Mouse (Mus musculus) 3T3-L1 (cell line): Measurements from ENCODE around the gene Nemp1.
A peak's percentile ranks its signal among the peaks of the same experiment; 100 is the strongest.

Experiments used
- DNase-seq: peaks from one replicate; pipeline ENCODE4 v3.0.0-alpha.2; 2015; ENCODE audit warnings: low read depth, low spot score

Nemp1 gene

DNA sequence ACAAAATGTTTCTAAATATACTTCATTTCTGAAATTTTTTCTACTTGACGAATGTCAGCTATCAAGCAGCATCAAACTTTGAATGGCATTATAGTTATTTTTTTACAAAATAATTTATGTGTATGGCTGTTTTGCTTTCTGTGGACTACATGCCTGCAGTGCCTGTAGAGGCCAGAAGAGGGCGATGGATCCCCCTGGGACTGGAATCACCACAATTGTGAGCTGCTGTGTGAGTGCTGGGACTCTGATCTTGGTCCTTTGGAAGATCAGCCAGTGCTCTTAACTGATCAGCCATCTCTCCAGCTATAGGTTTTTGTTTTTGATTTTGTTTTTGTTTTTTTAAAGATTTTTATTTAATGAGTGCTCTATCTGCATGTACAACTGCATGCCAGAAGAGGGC, 4.6 kb downstream of the Nemp1 start:
- DNase-seq: peak; percentile 42

DNA sequence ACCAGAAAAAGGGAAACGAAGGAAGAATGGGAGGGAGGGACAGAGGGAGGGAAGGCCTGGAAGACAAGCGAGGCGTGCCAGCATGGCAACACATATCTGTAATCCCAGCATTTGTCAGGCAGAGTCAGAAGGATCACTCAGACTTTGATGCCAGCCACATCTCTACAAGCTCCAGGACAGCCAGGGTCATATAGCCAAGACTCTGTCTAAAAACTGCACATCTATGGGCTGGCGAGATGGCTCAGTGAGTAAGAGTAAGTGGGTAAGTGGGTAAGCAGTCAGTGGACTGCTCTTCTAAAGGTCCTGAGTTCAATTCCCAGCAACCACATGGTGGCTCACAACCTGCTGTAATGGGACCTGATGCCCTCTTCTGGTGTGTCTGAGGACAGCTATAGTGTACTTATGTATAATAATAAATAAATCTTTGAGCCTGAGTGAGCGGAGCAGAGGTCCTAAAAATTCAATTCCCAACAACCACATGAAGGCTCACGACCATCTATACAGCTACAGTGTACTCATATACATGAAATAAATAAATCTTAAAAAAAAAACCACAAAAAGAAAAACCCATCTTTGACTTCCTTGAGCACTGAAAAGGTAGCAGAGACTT, 7.5 kb downstream of the Nemp1 start:
- DNase-seq: no peak

DNA sequence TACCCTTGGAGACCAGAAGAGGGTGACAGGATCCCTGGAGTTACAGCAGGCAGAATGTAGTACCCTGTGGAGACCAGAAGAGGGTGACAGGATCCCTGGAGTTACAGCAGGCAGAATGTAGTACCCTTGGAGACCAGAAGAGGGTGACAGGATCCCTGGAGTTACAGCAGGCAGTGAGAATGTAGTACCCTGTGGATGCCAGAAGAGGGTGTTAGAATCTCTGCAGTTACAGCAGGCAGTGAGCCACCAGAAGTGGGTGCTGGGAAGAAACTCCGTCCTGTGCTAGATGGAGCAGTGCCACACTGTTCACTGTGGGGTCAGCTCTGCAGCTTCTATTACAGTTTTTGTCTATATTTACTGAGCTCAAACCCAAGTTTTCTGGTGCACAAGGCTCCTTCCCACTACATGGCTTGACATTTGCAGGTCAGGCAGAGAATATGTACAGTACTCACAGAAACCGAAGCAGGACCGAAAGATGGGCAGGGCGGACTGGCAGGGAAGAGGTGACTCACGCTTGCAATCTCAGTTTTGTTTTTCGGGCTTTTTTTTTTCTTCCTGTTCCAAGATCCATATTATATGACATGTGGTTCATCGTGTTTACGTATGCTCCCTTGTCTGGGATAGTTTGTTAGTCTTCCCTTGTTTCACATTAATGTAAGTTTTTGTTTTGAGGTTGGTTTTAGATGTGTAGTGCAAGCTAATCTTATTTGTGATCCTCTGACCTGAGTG, 8.3 kb downstream of the Nemp1 start:
- peak; percentile 96 for DNase-seq

DNA sequence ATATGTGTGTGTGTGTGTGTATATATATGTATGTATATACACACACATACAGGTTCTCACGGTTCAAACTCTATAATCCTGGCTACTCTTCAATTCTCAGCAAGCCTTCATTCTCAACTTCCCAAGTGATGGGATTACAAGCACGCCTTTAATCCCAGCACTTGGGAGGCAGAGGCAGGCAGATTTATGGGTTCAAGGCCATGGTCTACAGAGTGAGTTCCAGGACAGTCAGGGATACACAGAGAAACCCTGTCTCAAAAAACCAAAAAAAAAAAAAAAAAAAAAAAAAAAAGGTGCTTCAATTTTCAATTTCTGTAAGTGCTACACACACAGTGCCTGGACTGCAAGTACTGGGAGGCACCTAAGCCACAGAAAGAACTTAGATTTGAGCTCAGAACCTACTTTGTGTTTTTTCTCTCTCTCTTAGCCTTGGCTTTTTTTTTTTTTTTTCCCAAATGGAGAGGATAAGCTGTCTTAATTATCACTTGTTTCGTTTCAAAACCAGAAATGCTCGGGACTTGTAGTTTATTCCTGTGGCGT, 9.2 kb downstream of the Nemp1 start:
- peak; percentile 22 for DNase-seq

DNA sequence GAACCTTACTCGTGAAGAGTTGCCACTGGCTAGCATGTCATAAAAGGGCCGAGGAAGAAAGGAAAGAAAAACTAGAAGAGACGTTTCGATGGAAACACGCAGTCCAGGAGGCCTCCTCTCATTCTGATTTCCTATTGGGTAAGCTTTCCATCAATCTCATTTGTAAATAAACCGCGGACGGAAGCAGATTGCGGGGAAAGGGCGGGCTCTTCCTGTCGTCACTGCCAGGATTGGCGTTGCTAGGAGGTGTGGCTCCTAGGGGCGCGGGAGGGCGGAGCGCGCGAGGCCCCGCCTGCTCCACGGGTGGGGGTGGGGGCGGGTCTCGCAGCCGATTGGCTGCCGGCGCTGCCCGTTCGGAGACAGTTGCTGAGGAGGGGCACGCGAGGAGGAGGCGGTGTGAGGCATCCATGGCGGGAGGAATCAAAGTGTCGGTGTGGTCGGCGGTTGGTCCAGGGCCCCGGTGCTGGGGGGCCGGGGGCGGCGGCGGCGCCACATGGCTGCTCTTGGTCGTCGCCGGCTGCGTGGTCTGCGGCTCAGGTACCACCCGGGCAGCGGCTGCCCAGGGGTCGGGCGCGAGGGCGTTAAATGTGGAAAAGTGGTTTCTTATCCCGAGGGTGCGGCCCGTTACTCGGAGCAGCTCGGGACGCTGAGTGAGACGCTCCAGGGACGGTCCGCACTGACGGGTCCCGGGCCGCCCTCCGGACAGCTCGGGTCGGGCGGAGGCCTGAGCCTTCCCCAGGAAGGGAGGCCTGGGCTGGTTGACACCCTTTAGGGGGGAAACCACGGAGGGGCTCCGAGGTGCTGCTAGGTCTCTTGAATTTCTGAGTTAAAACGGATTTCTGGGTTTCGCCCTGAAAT, 10.2 kb downstream of the Nemp1 start:
- DNase-seq: peak; percentile 98

DNA sequence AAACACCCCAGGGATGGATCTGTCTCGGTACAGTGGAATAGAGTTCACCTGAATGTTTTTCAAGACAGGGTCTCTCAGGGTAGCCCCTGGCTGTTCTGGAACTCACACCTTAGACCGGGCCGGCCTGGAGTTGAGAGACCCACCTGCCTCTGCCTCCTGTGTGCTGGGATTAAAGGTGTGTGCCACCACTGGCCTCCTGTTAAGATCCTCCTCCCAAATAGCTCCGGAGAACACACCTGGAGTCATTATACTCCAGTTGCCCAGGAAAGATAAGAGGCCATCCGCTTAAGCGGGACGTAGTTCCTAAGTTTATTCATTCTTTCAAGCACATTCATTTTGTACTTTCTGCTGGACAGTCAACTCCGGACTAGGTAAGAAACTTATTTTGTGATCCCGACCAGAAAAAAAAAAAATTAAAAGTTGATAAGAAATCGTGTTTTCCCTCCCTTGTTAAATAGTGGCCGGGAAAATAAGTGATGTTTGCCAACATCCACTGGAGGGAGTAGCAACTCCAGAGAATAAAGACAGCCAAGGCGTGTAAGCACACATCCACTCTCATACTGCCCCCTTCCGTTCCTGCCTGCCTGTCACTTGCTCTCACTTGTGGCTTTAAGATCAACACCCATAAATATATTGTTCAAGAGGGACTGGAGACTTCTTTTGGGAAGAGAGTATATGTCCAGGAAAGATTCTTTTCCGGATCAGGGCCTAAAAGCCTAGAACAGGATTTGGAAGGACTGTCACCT, 11.1 kb downstream of the Nemp1 start:
- DNase-seq: peak; percentile 95

DNA sequence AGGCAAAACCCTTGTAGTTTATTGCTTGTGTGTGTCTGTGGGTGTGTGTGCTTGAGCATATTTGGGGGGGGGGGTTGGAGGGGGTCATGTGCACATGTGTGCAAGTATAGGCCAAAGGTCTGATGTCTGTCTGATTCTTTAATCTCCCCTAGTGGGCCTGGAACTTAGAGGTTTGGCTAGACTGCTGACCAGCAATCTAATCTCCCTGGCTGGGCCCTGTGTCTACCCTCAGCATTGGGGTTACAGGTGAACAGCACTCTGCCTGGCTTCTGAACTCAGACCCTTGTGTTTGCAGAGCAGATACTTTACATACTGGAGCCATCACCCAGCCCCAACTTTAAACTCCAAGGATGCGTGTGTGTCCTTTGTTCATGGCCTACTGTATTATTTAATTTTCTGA, 12.5 kb downstream of the Nemp1 start:
- no peak for DNase-seq

DNA sequence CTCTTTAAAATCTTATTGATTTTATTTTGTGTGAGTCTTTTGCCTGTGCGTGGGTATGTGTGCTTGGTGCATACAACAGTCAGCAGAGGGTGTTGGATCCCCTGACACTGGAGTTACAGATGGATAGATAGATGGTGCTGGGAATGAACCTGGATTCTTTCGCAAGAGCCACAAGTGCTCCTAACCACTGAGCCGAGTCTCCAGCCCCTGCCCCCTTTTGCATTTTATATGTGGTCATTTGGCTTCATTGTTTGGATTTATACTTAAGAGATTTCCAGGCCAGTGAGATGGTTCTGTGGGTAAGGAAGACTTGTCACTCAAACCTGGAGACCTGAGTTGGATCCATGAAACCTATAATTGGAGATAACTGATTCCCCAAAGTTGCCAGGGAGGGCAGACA, 13.2 kb downstream of the Nemp1 start:
- DNase-seq: no peak

DNA sequence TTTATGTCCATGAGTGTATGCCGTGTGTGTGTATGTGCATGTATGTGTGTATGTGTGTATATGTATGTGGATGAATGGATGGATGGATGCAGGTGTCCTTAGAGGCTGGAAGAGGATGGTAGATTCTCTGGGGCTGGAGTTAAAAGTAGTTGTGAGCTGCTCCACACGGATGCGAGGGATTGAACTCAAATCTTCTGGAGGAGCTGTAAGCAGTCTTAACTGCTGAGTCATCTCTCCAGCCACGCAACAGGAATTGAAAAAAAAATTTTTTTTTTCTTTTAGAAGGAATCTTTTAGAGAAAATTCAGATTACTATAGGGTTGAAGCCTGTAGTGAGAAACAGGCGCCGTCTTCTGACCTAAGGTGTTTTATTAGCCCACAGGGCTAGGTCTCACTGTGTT, 16.2 kb downstream of the Nemp1 start:
- DNase-seq: peak; percentile 60

DNA sequence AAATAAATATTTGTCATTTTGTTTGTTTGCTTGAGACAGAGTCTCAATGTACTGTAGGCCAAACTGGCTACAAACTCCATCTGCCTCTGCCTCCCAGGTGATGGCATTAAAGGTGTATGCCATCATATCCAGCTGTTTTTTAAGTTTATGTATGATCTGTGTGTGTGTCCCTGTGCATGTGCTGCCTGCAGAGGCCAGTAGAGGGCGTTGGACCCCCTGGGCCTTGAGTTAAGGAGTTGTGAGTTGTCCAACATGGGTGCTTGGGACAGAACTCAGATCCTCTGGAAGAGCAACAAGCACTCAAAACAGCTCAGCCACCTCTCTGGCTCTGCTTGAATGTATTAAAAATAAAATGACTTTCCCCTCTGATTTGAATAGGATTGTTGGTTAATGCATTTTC, 24.4 kb downstream of the Nemp1 start:
- no peak for DNase-seq

DNA sequence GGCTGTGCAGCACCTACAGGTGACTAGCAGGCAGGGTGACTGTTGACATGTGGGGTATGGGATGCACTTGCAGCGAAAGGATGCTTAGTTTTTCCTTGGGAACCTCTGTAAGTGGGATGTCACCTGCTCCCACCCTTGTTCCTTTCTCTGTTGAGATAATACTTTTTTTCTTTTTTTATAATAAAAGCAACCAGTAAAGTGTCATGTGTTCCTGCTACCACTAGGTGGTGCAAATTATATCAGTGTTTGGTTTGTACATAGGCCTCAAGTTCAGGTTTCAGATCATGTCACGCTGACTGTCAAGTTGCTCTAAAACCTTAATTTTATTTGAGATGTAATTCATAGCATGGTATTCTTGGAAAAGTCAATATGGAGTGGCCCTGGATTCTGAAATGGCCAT, 27.9 kb downstream of the Nemp1 start:
- DNase-seq: peak; percentile 55

DNA sequence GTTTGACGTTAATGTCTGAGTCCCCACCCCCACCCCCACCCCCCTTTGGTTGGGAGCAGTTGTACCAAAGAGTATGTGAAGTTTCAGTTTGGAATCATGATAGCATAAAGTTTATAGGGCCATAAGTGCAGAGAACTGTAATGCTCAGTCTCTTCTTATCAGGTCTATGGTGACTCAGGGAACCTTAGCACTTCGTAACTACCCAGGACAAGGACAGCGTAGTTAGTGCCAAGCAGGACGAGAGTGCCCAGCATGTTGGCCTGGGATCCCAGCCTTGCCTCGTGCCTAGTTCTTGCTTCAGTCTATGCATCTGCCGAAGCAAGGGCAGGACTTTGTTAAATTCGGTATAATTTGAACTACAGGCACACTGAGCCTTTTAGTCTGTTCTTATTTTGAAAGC, 29.1 kb downstream of the Nemp1 start:
- DNase-seq: no peak

DNA sequence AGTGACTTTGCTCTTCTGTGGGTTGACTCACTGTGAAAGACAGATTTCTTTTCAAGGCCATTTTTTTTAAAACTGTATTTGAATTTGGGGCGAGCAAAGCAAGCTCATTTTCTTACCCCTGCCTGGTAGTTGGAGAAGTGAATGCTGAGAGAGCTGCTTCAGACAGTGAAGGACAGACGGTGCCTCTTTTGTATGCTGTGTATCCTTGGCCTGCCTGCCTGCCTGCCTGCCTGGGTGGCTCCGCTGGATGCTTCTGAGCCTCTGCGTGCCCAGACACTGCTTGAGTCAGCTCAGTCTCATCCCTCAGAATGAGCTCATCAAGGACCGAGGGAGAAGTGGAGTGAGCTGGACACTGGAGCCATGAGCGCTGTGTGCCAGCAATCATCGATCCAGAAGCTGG, 32.3 kb downstream of the Nemp1 start:
- no peak for DNase-seq

DNA sequence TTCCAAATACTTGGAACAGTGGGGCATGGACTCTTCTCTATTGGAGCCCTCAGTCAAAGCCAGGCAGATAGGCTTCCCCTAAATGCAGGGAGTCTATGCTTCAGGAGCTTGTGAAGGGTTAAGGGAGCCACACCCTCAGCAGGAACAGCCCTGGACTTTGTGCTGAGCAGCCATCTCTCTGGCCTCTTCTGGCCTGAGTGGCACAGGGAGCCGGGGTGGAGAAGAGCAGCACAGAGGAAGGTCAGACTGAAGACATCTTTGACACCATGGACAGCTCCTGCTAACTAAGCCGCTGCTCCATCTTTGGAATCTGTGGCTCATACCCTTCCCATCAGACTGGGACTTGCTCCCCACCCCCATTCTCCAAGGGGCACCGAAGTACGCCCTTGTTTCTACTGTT, 36.6 kb downstream of the Nemp1 start:
- DNase-seq: peak; percentile 29

DNA sequence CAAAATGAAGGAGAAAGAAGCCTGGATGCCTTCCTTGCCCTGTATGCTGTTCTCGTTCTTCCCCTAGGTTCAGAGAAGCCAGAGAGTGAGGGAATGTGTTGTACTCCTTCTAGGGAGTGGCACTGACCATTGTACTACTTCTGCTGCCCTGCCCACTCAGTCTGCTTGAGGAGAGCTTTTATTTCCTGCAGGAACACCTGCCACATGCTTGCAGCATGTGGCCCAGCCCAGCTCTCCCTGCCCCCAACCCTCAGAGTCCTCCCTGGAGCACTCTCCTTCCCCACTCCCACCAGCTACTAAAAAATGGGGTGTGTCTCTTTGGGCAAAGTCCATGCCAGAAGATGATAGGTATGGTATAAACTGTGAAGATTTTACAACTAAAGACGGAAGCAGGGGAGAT, 37.6 kb downstream of the Nemp1 start:
- DNase-seq: no peak

DNA sequence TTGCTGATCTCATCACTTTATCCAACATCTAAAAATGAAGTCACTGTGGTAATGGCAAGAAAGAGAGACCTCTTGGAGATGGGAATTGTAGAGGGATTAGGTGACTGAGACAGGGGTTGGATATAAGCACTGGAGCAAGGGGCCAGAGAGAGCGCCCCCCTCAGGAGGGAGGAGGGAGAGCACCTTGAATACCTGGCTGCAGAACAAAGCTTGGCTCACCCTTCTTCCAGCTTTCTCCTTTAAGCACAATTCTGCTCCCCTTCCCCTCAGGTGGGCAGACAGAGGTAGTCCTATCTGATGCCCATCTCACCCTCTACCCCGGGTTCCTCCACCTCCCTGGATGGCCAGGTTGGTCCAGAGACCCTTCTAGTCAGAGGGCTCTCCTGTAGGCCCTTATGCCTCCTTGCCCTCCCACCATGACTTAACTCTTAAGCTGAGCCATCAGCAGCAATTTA, 38.1 kb downstream of the Nemp1 start, which contains the start of gene Myo1a:
Gene Myo1a, plus strand, starts transcription at position 405 of the 455 bp plus-strand sequence.
- DNase-seq: no peak

DNA sequence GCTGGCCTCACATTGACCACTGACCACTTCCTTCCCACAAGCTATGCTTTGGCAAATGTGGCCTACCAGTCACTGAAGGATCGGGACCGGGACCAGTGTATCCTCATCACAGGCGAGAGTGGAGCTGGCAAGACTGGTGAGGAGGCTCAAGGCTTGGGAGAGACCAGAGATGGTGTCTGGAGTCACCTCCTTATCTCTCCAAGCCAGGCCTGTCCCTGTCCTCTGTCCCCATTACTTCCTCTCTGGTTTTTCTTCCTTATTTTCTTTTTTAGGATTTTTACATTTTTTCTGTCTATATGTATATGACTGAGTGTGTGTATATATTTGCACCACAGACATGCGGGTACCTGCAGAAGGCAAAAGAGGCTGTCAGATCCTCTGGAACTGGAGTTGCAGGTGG, 39.1 kb downstream of the Nemp1 start:
- no peak for DNase-seq

DNA sequence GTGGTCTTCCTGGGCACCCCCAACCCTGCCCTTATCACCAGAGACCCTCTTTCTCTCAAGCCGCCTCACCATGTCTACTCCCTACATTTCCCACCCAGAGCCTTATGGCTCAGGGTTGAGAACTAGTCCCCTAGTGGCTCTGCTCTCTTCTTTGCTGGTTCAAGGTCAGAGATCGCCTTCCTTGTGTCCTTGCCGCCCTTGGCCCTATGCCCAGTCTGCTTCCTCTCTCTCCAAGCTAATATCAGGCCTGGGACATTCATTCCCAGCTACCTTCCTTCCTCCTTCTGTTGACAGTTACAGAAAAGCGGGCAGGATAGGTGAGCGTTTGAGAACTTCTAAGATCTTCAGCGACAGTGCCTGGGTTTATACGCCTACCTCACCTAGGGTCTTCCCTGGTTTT, 41.0 kb downstream of the Nemp1 start:
- DNase-seq: no peak

DNA sequence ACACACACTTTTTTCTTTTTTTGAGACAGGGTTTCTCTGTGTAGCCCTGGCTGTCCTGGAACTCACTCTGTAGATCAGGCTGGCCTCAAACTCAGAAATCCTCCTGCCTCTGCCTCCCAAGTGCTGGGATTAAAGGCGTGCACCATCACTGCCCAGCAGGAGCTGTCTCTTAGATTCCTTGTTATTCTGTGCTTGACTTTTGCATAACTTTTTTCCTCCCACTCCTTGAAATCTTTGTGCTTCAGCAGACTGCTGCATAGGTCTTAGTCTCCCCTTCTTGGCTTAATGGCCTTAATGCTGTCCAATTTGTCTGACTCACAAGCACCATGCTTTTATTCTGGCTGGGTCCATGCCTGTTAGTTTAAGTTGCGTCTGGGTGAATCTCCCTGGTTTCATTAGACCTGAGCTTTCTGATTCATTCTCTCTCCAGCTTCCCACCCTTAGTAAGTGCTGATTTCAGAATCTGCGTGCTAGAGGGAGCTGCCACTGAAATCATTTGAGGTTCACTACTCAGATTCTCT, 42.2 kb downstream of the Nemp1 start:
- no peak for DNase-seq

DNA sequence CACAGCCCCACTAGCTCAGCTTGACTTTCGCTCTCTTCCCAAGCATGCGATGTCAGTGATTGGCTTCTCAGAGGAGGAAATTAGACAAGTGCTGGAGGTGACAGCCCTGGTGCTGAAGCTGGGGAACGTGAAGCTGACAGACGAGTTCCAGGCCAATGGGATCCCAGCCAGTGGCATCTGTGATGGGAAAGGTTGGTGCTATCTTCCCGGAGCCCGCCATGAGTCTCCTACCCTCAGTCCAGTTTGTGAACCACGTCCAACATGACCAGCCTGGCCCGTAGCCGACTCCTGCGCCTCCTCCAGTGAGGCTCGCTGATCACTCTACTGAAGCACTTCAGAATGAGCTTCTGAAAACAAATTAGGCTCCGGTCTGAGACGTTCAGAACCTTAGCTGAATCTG, 43.6 kb downstream of the Nemp1 start:
- DNase-seq: no peak

DNA sequence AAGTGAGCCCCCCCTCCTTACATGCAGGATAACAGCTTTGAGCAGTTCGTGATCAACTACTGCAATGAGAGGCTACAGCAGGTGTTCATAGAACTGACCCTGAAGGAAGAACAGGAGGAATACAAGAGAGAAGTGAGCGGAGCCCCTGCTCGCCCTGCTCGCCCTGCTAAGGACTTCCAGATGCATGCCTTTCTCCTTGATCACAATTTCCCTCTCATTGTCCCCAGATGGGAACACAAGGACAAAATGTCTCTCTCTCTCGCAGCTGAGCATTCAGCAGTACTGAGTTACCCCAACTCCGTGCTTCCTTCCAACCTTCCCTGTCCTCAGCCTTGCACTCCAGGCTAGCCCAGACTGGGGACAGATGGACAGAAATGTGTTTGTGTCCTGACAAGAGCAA, 46.0 kb downstream of the Nemp1 start:
- no peak for DNase-seq
